9 mouse cellular contexts compared by ENCODE assay signal in genomic region chr7:16988405-16988804, GRCm38 (mm10). TPM values are rescaled to one million over a fixed set of nuclear protein-coding genes. Genes with fewer than 3 reads are reported as not detected.
DNase-seq lines count a peak whose midpoint lies in the region; ATAC-seq and TF ChIP-seq lines count a peak whose summit lies in the region.
"Had no signal": no experiment of that assay in that cellular context is flagged by ENCODE, and none has a peak within 500 bp of the region (broad histone marks: within the 10 kb centered on the region; RNA-seq: fewer than 3 reads in every experiment).

No protein-coding gene starts in this region.

- no peaks in the 10 kb centered on the region for H3K27me3 ChIP-seq in limb, embryonic 12.5 days
- H3K27me3 ChIP-seq in limb, embryonic 10.5 days (ENCODE audit: low read depth, poor library complexity, severe bottlenecking), result no peaks in the 10 kb centered on the region
- no peaks in the 10 kb centered on the region for H3K27me3 ChIP-seq in forebrain, postnatal 0 days (ENCODE audit: insufficient read depth, low read length)
- H3K27me3 ChIP-seq in kidney, embryonic 14.5 days (ENCODE audit: control insufficient read depth, insufficient read depth, low read length), result no peaks in the 10 kb centered on the region
- H3K27me3 ChIP-seq: neural tube, embryonic 12.5 days had no signal

- no peaks in the 10 kb centered on the region; the same call in 1 of the 2 replicates for H3K9me3 ChIP-seq in limb, embryonic 12.5 days
- no peaks in the 10 kb centered on the region for H3K9me3 ChIP-seq in limb, embryonic 10.5 days (replicated peaks)
- H3K9me3 ChIP-seq in forebrain, postnatal 0 days (ENCODE audit: low read length), result no peaks in the 10 kb centered on the region
- no peaks in the 10 kb centered on the region for H3K9me3 ChIP-seq in kidney, embryonic 14.5 days (ENCODE audit: control insufficient read depth, low read length)
- H3K9me3 ChIP-seq: neural tube, embryonic 12.5 days had no signal

- H3K4me1 ChIP-seq in limb, embryonic 12.5 days (replicated peaks), result peaks cover 49% of the 10 kb centered on the region
- H3K4me1 ChIP-seq in limb, embryonic 10.5 days, result peaks cover 51% of the 10 kb centered on the region
- H3K4me1 ChIP-seq in forebrain, postnatal 0 days (ENCODE audit: insufficient read depth), result peaks cover 22% of the 10 kb centered on the region
- peaks cover 18% of the 10 kb centered on the region; the same call in 1 of the 2 replicates for H3K4me1 ChIP-seq in kidney, embryonic 14.5 days (ENCODE audit: control insufficient read depth, insufficient read depth, low read length)
- H3K4me1 ChIP-seq in olfactory bulb, adult 2 months (ENCODE audit: control insufficient read depth, insufficient read depth, low read length), result peaks cover 38% of the 10 kb centered on the region

- no peak overlapping the region for H3K9ac ChIP-seq in limb, embryonic 12.5 days (replicated peaks)
- H3K9ac ChIP-seq in forebrain, postnatal 0 days, result no peak overlapping the region
- no peak overlapping the region for H3K9ac ChIP-seq in kidney, embryonic 14.5 days (ENCODE audit: low read depth, low read length)

- H3K27ac ChIP-seq in limb, embryonic 12.5 days, result peak overlapping the region; percentile 74
- H3K27ac ChIP-seq in limb, embryonic 10.5 days, result no peak overlapping the region
- H3K27ac ChIP-seq in forebrain, postnatal 0 days (ENCODE audit: low read depth, low read length), result 0 out of 2 replicates have a peak overlapping the region, but pooled peaks have one; percentile 42
- H3K27ac ChIP-seq in kidney, embryonic 14.5 days (ENCODE audit: low read depth, low read length), result peak overlapping the region; percentile 15; the same call in 1 of the 2 replicates
- peak overlapping the region; percentile 77 for H3K27ac ChIP-seq in olfactory bulb, adult 2 months (ENCODE audit: insufficient read depth, low read depth, low read length)

- 39% methylated on average over 3 of the region's 3 CpGs for whole genome bisulfite sequencing in limb, embryonic 12.5 days
- 66% methylated on average over 3 of the region's 3 CpGs for WGBS in limb, embryonic 10.5 days
- WGBS in forebrain, postnatal 0 days, result 22% methylated on average over 3 of the region's 3 CpGs
- 18% methylated on average over 3 of the region's 3 CpGs for WGBS in kidney, embryonic 14.5 days
- 29% methylated on average over 3 of the region's 3 CpGs for WGBS in olfactory bulb, adult 2 months

- DNase-seq in limb, embryonic 10.5 days (ENCODE audit: low spot score), result no peak
- no peak for DNase-seq in forebrain, postnatal 0 days
- no peak for DNase-seq in frontal cortex, postnatal 10 days (ENCODE audit: low spot score in 2 of 2)
- DNase-seq in thymus, postnatal 25 days, result no peak
- no peak for DNase-seq in c-Kit-positive CD71-positive TER-119-positive erythroid progenitor cells, embryonic 14.5 days (ENCODE audit: low spot score)

- H3K4me2 ChIP-seq in limb, embryonic 12.5 days, result no peak overlapping the region
- no peak overlapping the region for H3K4me2 ChIP-seq in forebrain, postnatal 0 days (ENCODE audit: low read depth)
- no peak overlapping the region for H3K4me2 ChIP-seq in kidney, embryonic 14.5 days (replicated peaks; ENCODE audit: low read depth, low read length)

- no peak for TF ChIP-seq CTCF in forebrain, postnatal 0 days (IDR thresholded peaks at IDR 0.05; ENCODE audit: low read depth)
- TF ChIP-seq CTCF in olfactory bulb, adult 2 months (IDR thresholded peaks at IDR 0.05; ENCODE audit: insufficient read depth, low read depth, low read length), result no peak

- no peak for ATAC-seq in limb, embryonic 12.5 days (ENCODE audit: insufficient number of reproducible peaks, insufficient read depth, low FRiP score, low TSS enrichment, low read depth)
- no peak for ATAC-seq in forebrain, postnatal 0 days
- no peak for ATAC-seq in kidney, embryonic 14.5 days (ENCODE audit: low FRiP score, low TSS enrichment)

- H3K36me3 ChIP-seq in limb, embryonic 12.5 days, result no peaks in the 10 kb centered on the region
- 0 out of 2 replicates have a peak, but pooled peaks cover 5% of the 10 kb centered on the region for H3K36me3 ChIP-seq in limb, embryonic 10.5 days
- H3K36me3 ChIP-seq in forebrain, postnatal 0 days (ENCODE audit: insufficient read depth), result no peaks in the 10 kb centered on the region
- no peaks in the 10 kb centered on the region for H3K36me3 ChIP-seq in kidney, embryonic 14.5 days (ENCODE audit: control insufficient read depth, insufficient read depth, low read length)
- H3K36me3 ChIP-seq: neural tube, embryonic 12.5 days had no signal

- H3K4me3 ChIP-seq in limb, embryonic 12.5 days (replicated peaks), result no peak overlapping the region
- H3K4me3 ChIP-seq in limb, embryonic 10.5 days, result no peak overlapping the region
- no peak overlapping the region for H3K4me3 ChIP-seq in forebrain, postnatal 0 days (ENCODE audit: low read depth, low read length)
- H3K4me3 ChIP-seq in kidney, embryonic 14.5 days (ENCODE audit: low read length), result no peak overlapping the region
- H3K4me3 ChIP-seq in olfactory bulb, adult 2 months (ENCODE audit: insufficient read depth, low read depth, low read length), result no peak overlapping the region
- H3K4me3 ChIP-seq: neural tube, embryonic 12.5 days had no signal

- TF ChIP-seq POLR2A in olfactory bulb, adult 2 months (IDR thresholded peaks at IDR 0.05; ENCODE audit: insufficient read depth, low read depth, low read length), result no peak

RNA-seq across cellular contexts. Expression of gene Ccdc8, which starts 4.1 kb away (rescaled TPM):
- 22.1 and 35.2 TPM in 2 replicates for polyA plus RNA-seq in limb, embryonic 12.5 days (2016; fragmentation: Nextera tagmentation; extraction: Ambion mirVana)
- polyA plus RNA-seq in limb, embryonic 10.5 days (2016; fragmentation: Nextera tagmentation; extraction: Ambion mirVana), result 13.7 and 13.8 TPM in 2 replicates
- total RNA-seq in forebrain, postnatal 0 days (2014; rRNA removed), result 4.0 and 5.2 TPM in 2 replicates
- 1.5 and 2.0 TPM in 2 replicates for polyA plus RNA-seq in forebrain, postnatal 0 days (2015; fragmentation: Nextera tagmentation; extraction: Ambion mirVana)
- 17.5 and 21.4 TPM in 2 replicates for polyA plus RNA-seq in kidney, embryonic 14.5 days (2014; fragmentation: Nextera tagmentation; extraction: Ambion mirVana)
- polyA plus RNA-seq in olfactory bulb, adult 2 months (2012; ENCODE audit: insufficient read depth, insufficient read length, low replicate concordance, missing spikeins), result not detected in 2 replicates

RNA-seq across cellular contexts. Expression of gene Gm42372, which starts 5.5 kb away (rescaled TPM):
- 0.26 and 0.32 TPM in 2 replicates for polyA plus RNA-seq in limb, embryonic 12.5 days (2016; fragmentation: Nextera tagmentation; extraction: Ambion mirVana)
- polyA plus RNA-seq in limb, embryonic 10.5 days (2016; fragmentation: Nextera tagmentation; extraction: Ambion mirVana), result 0.96 and 0.98 TPM in 2 replicates
- total RNA-seq in forebrain, postnatal 0 days (2014; rRNA removed), result 34.9 and 40.0 TPM in 2 replicates
- polyA plus RNA-seq in forebrain, postnatal 0 days (2015; fragmentation: Nextera tagmentation; extraction: Ambion mirVana), result 4.0 and 5.9 TPM in 2 replicates
- 0.29 and 0.47 TPM in 2 replicates for polyA plus RNA-seq in kidney, embryonic 14.5 days (2014; fragmentation: Nextera tagmentation; extraction: Ambion mirVana)
- polyA plus RNA-seq in olfactory bulb, adult 2 months (2012; ENCODE audit: insufficient read depth, insufficient read length, low replicate concordance, missing spikeins), result not detected in 2 replicates

RNA-seq across cellular contexts. Expression of gene Pnmal1, which starts 28.9 kb away (rescaled TPM):
- polyA plus RNA-seq in limb, embryonic 12.5 days (2016; fragmentation: Nextera tagmentation; extraction: Ambion mirVana), result 1.4 and 1.5 TPM in 2 replicates
- 0.79 and 1.5 TPM in 2 replicates for polyA plus RNA-seq in limb, embryonic 10.5 days (2016; fragmentation: Nextera tagmentation; extraction: Ambion mirVana)
- 53.4 and 64.8 TPM in 2 replicates for total RNA-seq in forebrain, postnatal 0 days (2014; rRNA removed)
- polyA plus RNA-seq in forebrain, postnatal 0 days (2015; fragmentation: Nextera tagmentation; extraction: Ambion mirVana), result 51.1 and 61.5 TPM in 2 replicates
- polyA plus RNA-seq in kidney, embryonic 14.5 days (2014; fragmentation: Nextera tagmentation; extraction: Ambion mirVana), result 0.51 and 0.74 TPM in 2 replicates
- polyA plus RNA-seq in olfactory bulb, adult 2 months (2012; ENCODE audit: insufficient read depth, insufficient read length, low replicate concordance, missing spikeins), result not detected in 2 replicates

RNA-seq across cellular contexts. Expression of gene Ppp5c, which starts 39.3 kb away (rescaled TPM):
- 126 TPM in 2 replicates for polyA plus RNA-seq in limb, embryonic 12.5 days (2016; fragmentation: Nextera tagmentation; extraction: Ambion mirVana)
- polyA plus RNA-seq in limb, embryonic 10.5 days (2016; fragmentation: Nextera tagmentation; extraction: Ambion mirVana), result 149 and 158 TPM in 2 replicates
- total RNA-seq in forebrain, postnatal 0 days (2014; rRNA removed), result 56.6 and 65.7 TPM in 2 replicates
- polyA plus RNA-seq in forebrain, postnatal 0 days (2015; fragmentation: Nextera tagmentation; extraction: Ambion mirVana), result 129 and 137 TPM in 2 replicates
- polyA plus RNA-seq in kidney, embryonic 14.5 days (2014; fragmentation: Nextera tagmentation; extraction: Ambion mirVana), result 103 and 115 TPM in 2 replicates
- not detected in 2 replicates for polyA plus RNA-seq in olfactory bulb, adult 2 months (2012; ENCODE audit: insufficient read depth, insufficient read length, low replicate concordance, missing spikeins)

RNA-seq across cellular contexts. Expression of gene Pnmal2, which starts 43.9 kb away (rescaled TPM):
- 16.6 and 16.9 TPM in 2 replicates for polyA plus RNA-seq in limb, embryonic 12.5 days (2016; fragmentation: Nextera tagmentation; extraction: Ambion mirVana)
- 2.6 and 5.7 TPM in 2 replicates for polyA plus RNA-seq in limb, embryonic 10.5 days (2016; fragmentation: Nextera tagmentation; extraction: Ambion mirVana)
- total RNA-seq in forebrain, postnatal 0 days (2014; rRNA removed), result 98.9 and 133 TPM in 2 replicates
- polyA plus RNA-seq in forebrain, postnatal 0 days (2015; fragmentation: Nextera tagmentation; extraction: Ambion mirVana), result 87.5 and 134 TPM in 2 replicates
- 2.5 and 5.5 TPM in 2 replicates for polyA plus RNA-seq in kidney, embryonic 14.5 days (2014; fragmentation: Nextera tagmentation; extraction: Ambion mirVana)
- polyA plus RNA-seq in olfactory bulb, adult 2 months (2012; ENCODE audit: insufficient read depth, insufficient read length, low replicate concordance, missing spikeins), result not detected in 2 replicates

Comparison
In these comparisons a context has a peak if more than half of its experiments do, and no peak if none do; other contexts are left out.
1. RNA of gene Pnmal1, which starts 28.9 kb away (polyA plus RNA-seq): 51.1 to 61.5 TPM in forebrain, postnatal 0 days and not detected in olfactory bulb, adult 2 months; 1.4 to 1.5 TPM in limb, embryonic 12.5 days, 0.79 to 1.5 TPM in limb, embryonic 10.5 days and 0.51 to 0.74 TPM in kidney, embryonic 14.5 days; every median in the first group is over 10 times any median in the second.